Mouse (Mus musculus) bone marrow, adult 2 months (tissue): ENCODE measurements around the gene Blnk.

ENCODE experiments used
- CTCF ChIP-seq: fragments of 200-500 bp; IDR thresholded peaks from 2 replicates; pipeline ENCODE4 v1.5.1; 2011; ENCODE audit warnings: low read length, control low read depth; ENCODE audit not compliant: control insufficient read depth, insufficient read depth
- POLR2A ChIP-seq: fragments of 200-500 bp; IDR thresholded peaks from 2 replicates; pipeline ENCODE4 v1.6.1; 2011; ENCODE audit warnings: low read depth, mild to moderate bottlenecking, control low read depth, low read length, borderline replicate concordance; ENCODE audit not compliant: control insufficient read depth

DNA sequence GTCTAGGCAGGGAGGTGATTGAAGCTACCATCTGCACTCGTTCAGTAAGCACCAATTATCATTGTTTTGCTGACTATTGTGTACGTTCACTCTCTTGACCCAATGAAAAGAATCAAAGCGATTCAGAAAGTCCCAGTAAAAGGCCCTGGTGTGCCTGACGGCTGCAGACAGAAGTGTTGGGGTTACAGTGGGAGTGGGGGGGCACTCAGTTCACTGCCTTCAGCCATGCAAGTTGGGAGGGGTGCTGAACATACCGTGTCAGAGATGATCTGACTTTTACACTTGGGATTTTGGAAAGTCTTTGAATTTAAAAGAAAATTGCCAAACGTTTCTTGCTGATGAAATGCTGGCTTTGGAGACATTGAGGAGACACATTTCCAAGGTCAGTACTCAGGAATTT, 35.8 kb upstream of the Blnk start:
- TF ChIP-seq CTCF = no peak
- no peak for TF ChIP-seq POLR2A
